Mouse (Mus musculus): ENCODE data around the gene Nog. TPM values are rescaled to one million over a fixed set of nuclear protein-coding genes. Genes with fewer than 3 reads are reported as not detected.

The Nog gene
- polyA plus RNA-seq, 1 experiment from 2014 or later = 8.0 TPM

GRCm38 (mm10) chr11:89253973-89254372, 48.2 kb downstream of the Nog start:
- Histone ChIP-seq H3K36me3 (ENCODE audit: control insufficient read depth, insufficient read depth, low read length) (no peaks in the 10 kb centered on the region), H3K4me1 (replicated peaks; ENCODE audit: control insufficient read depth, insufficient read depth, low read length) (peaks cover 5% of the 10 kb centered on the region), H3K9me3 (ENCODE audit: control insufficient read depth, low read length) (no peaks in the 10 kb centered on the region; the same call in 1 of the 2 replicates), H3K4me2 (ENCODE audit: low read depth, low read length, severe bottlenecking) (no peak overlapping the region), H3K27me3 (ENCODE audit: control insufficient read depth, insufficient read depth, low read length) (no peaks in the 10 kb centered on the region), H3K9ac (ENCODE audit: low read length) (no peak overlapping the region), H3K4me3 (ENCODE audit: low read depth, low read length) (no peak overlapping the region), H3K27ac (ENCODE audit: low read depth, low read length) (no peak overlapping the region)
- DNase-seq (ENCODE audit: low spot score) = no peak
- WGBS = 92% methylated on average over 13 of the region's 13 CpGs
- ATAC-seq (replicated peaks; ENCODE audit: low FRiP score) = no peak

Other genes starting within 250 kb of the Nog start
- gene Dgke, start 235.5 kb downstream of the Nog start, polyA plus RNA-seq (2014; fragmentation: Nextera tagmentation; extraction: Ambion mirVana) = 4.8 and 4.9 TPM in 2 replicates
- gene Gm525, start 228.5 kb downstream of the Nog start, polyA plus RNA-seq (2014; fragmentation: Nextera tagmentation; extraction: Ambion mirVana) = not detected in 2 replicates